Mouse (Mus musculus): ENCODE measurements around the gene Ppat. TPM values are rescaled to one million over a fixed set of nuclear protein-coding genes. Genes with fewer than 3 reads are reported as not detected.
"Not testable (repeated sequence)": the region's sequence is repeated elsewhere in the genome, so short reads cannot be mapped to it uniquely, and the experiment has no call there.

Gene Ppat
- polyA plus RNA-seq, 1 experiment from 2014 or later = 29.1 TPM

GRCm38 (mm10) chr5:76973488-76973887 lies 22.1 kb upstream of the Ppat start:
- no peaks in the 10 kb centered on the region for H3K27me3 ChIP-seq (ENCODE audit: control insufficient read depth, insufficient read depth, low read length)
- H3K4me1 ChIP-seq (ENCODE audit: control insufficient read depth, insufficient read depth, low read length) = peaks cover 5% of the 10 kb centered on the region; the same call in 1 of the 2 replicates
- peak overlapping the region; percentile 77 for H3K4me2 ChIP-seq (replicated peaks; ENCODE audit: low read depth, low read length)
- no peak for ATAC-seq (ENCODE audit: insufficient number of reproducible peaks, insufficient read depth, low FRiP score, low read depth)
- peaks cover 22% of the 10 kb centered on the region for H3K36me3 ChIP-seq (ENCODE audit: control insufficient read depth, insufficient read depth, low read length)
- no peak overlapping the region for H3K27ac ChIP-seq (ENCODE audit: low read length)
- H3K9ac ChIP-seq (replicated peaks; ENCODE audit: low read depth, low read length) = peak overlapping the region; percentile 55; the same call in 1 of the 2 replicates
- no peaks in the 10 kb centered on the region for H3K9me3 ChIP-seq (ENCODE audit: control insufficient read depth, low read depth, low read length)
- 71% methylated on average over 3 of the region's 3 CpGs for WGBS
- peak overlapping the region; percentile 89; the same call in 1 of the 2 replicates for H3K4me3 ChIP-seq (ENCODE audit: low read depth, low read length)

GRCm38 (mm10) chr5:76971115-76971514 lies 19.7 kb upstream of the Ppat start:
- not testable (repeated sequence) for H3K9ac ChIP-seq (replicated peaks; ENCODE audit: low read depth, low read length); H3K4me1 ChIP-seq (ENCODE audit: control insufficient read depth, insufficient read depth, low read length); H3K27me3 ChIP-seq (ENCODE audit: control insufficient read depth, insufficient read depth, low read length); H3K4me2 ChIP-seq (replicated peaks; ENCODE audit: low read depth, low read length); H3K9me3 ChIP-seq (ENCODE audit: control insufficient read depth, low read depth, low read length); ATAC-seq (ENCODE audit: insufficient number of reproducible peaks, insufficient read depth, low FRiP score, low read depth); H3K27ac ChIP-seq (ENCODE audit: low read length); H3K4me3 ChIP-seq (ENCODE audit: low read depth, low read length)
- WGBS = 38% methylated on average over 1 of the region's 1 CpGs
- peaks cover 33% of the 10 kb centered on the region for H3K36me3 ChIP-seq (ENCODE audit: control insufficient read depth, insufficient read depth, low read length)

- no peak overlapping the region for H3K4me3 ChIP-seq (ENCODE audit: low read depth, low read length)
- no peak overlapping the region for H3K9ac ChIP-seq (replicated peaks; ENCODE audit: low read depth, low read length)
- no peak overlapping the region for H3K27ac ChIP-seq (ENCODE audit: low read length)
- no peaks in the 10 kb centered on the region for H3K9me3 ChIP-seq (ENCODE audit: control insufficient read depth, low read depth, low read length)
- H3K36me3 ChIP-seq (ENCODE audit: control insufficient read depth, insufficient read depth, low read length) = peaks cover 44% of the 10 kb centered on the region
- no peak overlapping the region for H3K4me2 ChIP-seq (replicated peaks; ENCODE audit: low read depth, low read length)
- no peaks in the 10 kb centered on the region for H3K27me3 ChIP-seq (ENCODE audit: control insufficient read depth, insufficient read depth, low read length)
- 59% methylated on average over 5 of the region's 5 CpGs for WGBS
- H3K4me1 ChIP-seq (ENCODE audit: control insufficient read depth, insufficient read depth, low read length) = peaks cover 5% of the 10 kb centered on the region; the same call in 1 of the 2 replicates
- ATAC-seq (ENCODE audit: insufficient number of reproducible peaks, insufficient read depth, low FRiP score, low read depth) = no peak
Observed at GRCm38 (mm10) chr5:76969250-76969649, 17.9 kb upstream of the Ppat start.

- Histone ChIP-seq H3K36me3 (ENCODE audit: control insufficient read depth, insufficient read depth, low read length) (peaks cover 72% of the 10 kb centered on the region), H3K9ac (replicated peaks; ENCODE audit: low read depth, low read length) (no peak overlapping the region)
- WGBS = 92% methylated on average over 3 of the region's 3 CpGs
Observed at GRCm38 (mm10) chr5:76964651-76965050, 13.3 kb upstream of the Ppat start.

GRCm38 (mm10) chr5:76962545-76962944 lies 11.2 kb upstream of the Ppat start:
- no peaks in the 10 kb centered on the region for H3K9me3 ChIP-seq (ENCODE audit: control insufficient read depth, low read depth, low read length)
- H3K4me1 ChIP-seq (ENCODE audit: control insufficient read depth, insufficient read depth, low read length) = no peaks in the 10 kb centered on the region
- H3K9ac ChIP-seq (replicated peaks; ENCODE audit: low read depth, low read length) = no peak overlapping the region
- H3K27me3 ChIP-seq (ENCODE audit: control insufficient read depth, insufficient read depth, low read length) = no peaks in the 10 kb centered on the region
- no peak for ATAC-seq (ENCODE audit: insufficient number of reproducible peaks, insufficient read depth, low FRiP score, low read depth)
- peaks cover 70% of the 10 kb centered on the region for H3K36me3 ChIP-seq (ENCODE audit: control insufficient read depth, insufficient read depth, low read length)
- no peak overlapping the region for H3K4me3 ChIP-seq (ENCODE audit: low read depth, low read length)
- H3K27ac ChIP-seq (ENCODE audit: low read length) = no peak overlapping the region
- WGBS = 83% methylated on average over 11 of the region's 11 CpGs
- H3K4me2 ChIP-seq (replicated peaks; ENCODE audit: low read depth, low read length) = no peak overlapping the region

More at GRCm38 (mm10) chr5:76964651-76965050, 13.3 kb upstream of the Ppat start:
- no peak overlapping the region for H3K4me3 ChIP-seq (ENCODE audit: low read depth, low read length)
- no peak overlapping the region for H3K4me2 ChIP-seq (replicated peaks; ENCODE audit: low read depth, low read length)
- no peaks in the 10 kb centered on the region for H3K9me3 ChIP-seq (ENCODE audit: control insufficient read depth, low read depth, low read length)
- no peak for ATAC-seq (ENCODE audit: insufficient number of reproducible peaks, insufficient read depth, low FRiP score, low read depth)
- H3K4me1 ChIP-seq (ENCODE audit: control insufficient read depth, insufficient read depth, low read length) = no peaks in the 10 kb centered on the region
- H3K27ac ChIP-seq (ENCODE audit: low read length) = no peak overlapping the region
- H3K27me3 ChIP-seq (ENCODE audit: control insufficient read depth, insufficient read depth, low read length) = no peaks in the 10 kb centered on the region

- Histone ChIP-seq H3K27me3 (ENCODE audit: control insufficient read depth, insufficient read depth, low read length) (no peaks in the 10 kb centered on the region), H3K4me1 (ENCODE audit: control insufficient read depth, insufficient read depth, low read length) (no peaks in the 10 kb centered on the region), H3K36me3 (ENCODE audit: control insufficient read depth, insufficient read depth, low read length) (peaks cover 70% of the 10 kb centered on the region), H3K4me3 (ENCODE audit: low read depth, low read length) (no peak overlapping the region), H3K9me3 (ENCODE audit: control insufficient read depth, low read depth, low read length) (no peaks in the 10 kb centered on the region), H3K27ac (ENCODE audit: low read length) (no peak overlapping the region), H3K9ac (replicated peaks; ENCODE audit: low read depth, low read length) (no peak overlapping the region), H3K4me2 (replicated peaks; ENCODE audit: low read depth, low read length) (no peak overlapping the region)
- 80% methylated on average over 5 of the region's 5 CpGs for WGBS
- ATAC-seq (ENCODE audit: insufficient number of reproducible peaks, insufficient read depth, low FRiP score, low read depth) = no peak
Observed at GRCm38 (mm10) chr5:76959587-76959986, 8.2 kb upstream of the Ppat start.

- WGBS = 95% methylated on average over 1 of the region's 1 CpGs
- Histone ChIP-seq H3K27ac (ENCODE audit: low read length) (no peak overlapping the region), H3K36me3 (ENCODE audit: control insufficient read depth, insufficient read depth, low read length) (peaks cover 64% of the 10 kb centered on the region), H3K4me1 (ENCODE audit: control insufficient read depth, insufficient read depth, low read length) (0 out of 2 replicates have a peak, but pooled peaks cover 4% of the 10 kb centered on the region), H3K27me3 (ENCODE audit: control insufficient read depth, insufficient read depth, low read length) (no peaks in the 10 kb centered on the region), H3K4me2 (replicated peaks; ENCODE audit: low read depth, low read length) (no peak overlapping the region), H3K9me3 (ENCODE audit: control insufficient read depth, low read depth, low read length) (no peaks in the 10 kb centered on the region), H3K4me3 (ENCODE audit: low read depth, low read length) (no peak overlapping the region), H3K9ac (replicated peaks; ENCODE audit: low read depth, low read length) (no peak overlapping the region)
- no peak for ATAC-seq (ENCODE audit: insufficient number of reproducible peaks, insufficient read depth, low FRiP score, low read depth)
Observed at GRCm38 (mm10) chr5:76957954-76958353, 6.6 kb upstream of the Ppat start.

- Histone ChIP-seq H3K9ac (replicated peaks; ENCODE audit: low read depth, low read length) (no peak overlapping the region), H3K4me1 (ENCODE audit: control insufficient read depth, insufficient read depth, low read length) (peaks cover 8% of the 10 kb centered on the region; the same call in 1 of the 2 replicates), H3K4me3 (ENCODE audit: low read depth, low read length) (no peak overlapping the region), H3K36me3 (ENCODE audit: control insufficient read depth, insufficient read depth, low read length) (peaks cover 45% of the 10 kb centered on the region), H3K4me2 (replicated peaks; ENCODE audit: low read depth, low read length) (no peak overlapping the region), H3K9me3 (ENCODE audit: control insufficient read depth, low read depth, low read length) (no peaks in the 10 kb centered on the region), H3K27ac (ENCODE audit: low read length) (no peak overlapping the region), H3K27me3 (ENCODE audit: control insufficient read depth, insufficient read depth, low read length) (no peaks in the 10 kb centered on the region)
- WGBS = 63% methylated on average over 4 of the region's 4 CpGs
- ATAC-seq (ENCODE audit: insufficient number of reproducible peaks, insufficient read depth, low FRiP score, low read depth) = no peak
Observed at GRCm38 (mm10) chr5:76955474-76955873, 4.1 kb upstream of the Ppat start.

- peaks cover 14% of the 10 kb centered on the region; the same call in 1 of the 2 replicates for H3K4me1 ChIP-seq (ENCODE audit: control insufficient read depth, insufficient read depth, low read length)
- ATAC-seq (ENCODE audit: insufficient number of reproducible peaks, insufficient read depth, low FRiP score, low read depth) = no peak
- 83% methylated on average over 6 of the region's 6 CpGs for WGBS
- H3K27ac ChIP-seq (ENCODE audit: low read length) = no peak overlapping the region
- H3K4me3 ChIP-seq (ENCODE audit: low read depth, low read length) = no peak overlapping the region
- no peaks in the 10 kb centered on the region for H3K9me3 ChIP-seq (ENCODE audit: control insufficient read depth, low read depth, low read length)
- H3K27me3 ChIP-seq (ENCODE audit: control insufficient read depth, insufficient read depth, low read length) = no peaks in the 10 kb centered on the region
- H3K9ac ChIP-seq (replicated peaks; ENCODE audit: low read depth, low read length) = no peak overlapping the region
- no peak overlapping the region for H3K4me2 ChIP-seq (replicated peaks; ENCODE audit: low read depth, low read length)
- peaks cover 37% of the 10 kb centered on the region for H3K36me3 ChIP-seq (ENCODE audit: control insufficient read depth, insufficient read depth, low read length)
Observed at GRCm38 (mm10) chr5:76954271-76954900, 3.0 kb upstream of the Ppat start.

Measured in stomach, embryonic 14.5 days (tissue).